21 mouse cellular contexts compared by ENCODE assay signal in genomic region chr1:135443506-135443905, GRCm38 (mm10). TPM values are rescaled to one million over a fixed set of nuclear protein-coding genes. Genes with fewer than 3 reads are reported as not detected.
DNase-seq lines count a peak whose midpoint lies in the region; ATAC-seq lines count a peak whose summit lies in the region.
"Had no signal": no experiment of that assay in that cellular context is flagged by ENCODE, and none has a peak within 500 bp of the region (broad histone marks: within the 10 kb centered on the region; RNA-seq: fewer than 3 reads in every experiment).

No protein-coding gene starts in this region.

- no peaks in the 10 kb centered on the region for H3K9me3 ChIP-seq in heart, embryonic 12.5 days (replicated peaks)
- H3K9me3 ChIP-seq in midbrain, embryonic 11.5 days (ENCODE audit: control insufficient read depth, low read length), result no peaks in the 10 kb centered on the region
- no peaks in the 10 kb centered on the region for H3K9me3 ChIP-seq in midbrain, embryonic 16.5 days (replicated peaks; ENCODE audit: control insufficient read depth, low read length, poor library complexity, severe bottlenecking)
- H3K9me3 ChIP-seq: G1E had no signal

- intact Hi-C loops in heart, postnatal 10 days (cut with DNase I), result no loop called here
- intact Hi-C loops in heart, postnatal 25 days (cut with DNase I), result no loop called here

- H3K27me3 ChIP-seq in heart, embryonic 12.5 days (replicated peaks), result no peaks in the 10 kb centered on the region
- H3K27me3 ChIP-seq in midbrain, embryonic 11.5 days (ENCODE audit: control insufficient read depth, insufficient read depth, low read length), result no peaks in the 10 kb centered on the region
- H3K27me3 ChIP-seq in midbrain, embryonic 16.5 days (ENCODE audit: control insufficient read depth, insufficient read depth, low read depth, low read length), result no peaks in the 10 kb centered on the region
- H3K27me3 ChIP-seq: CH12.LX, Patski had no signal

- no peak overlapping the region for H3K4me2 ChIP-seq in heart, embryonic 12.5 days
- H3K4me2 ChIP-seq in midbrain, embryonic 11.5 days, result no peak overlapping the region
- H3K4me2 ChIP-seq in midbrain, embryonic 16.5 days (ENCODE audit: low read length), result no peak overlapping the region

- WGBS in heart, embryonic 12.5 days, result 86% methylated on average over 12 of the region's 12 CpGs
- WGBS in midbrain, embryonic 11.5 days, result 87% methylated on average over 12 of the region's 12 CpGs
- 88% methylated on average over 12 of the region's 12 CpGs for WGBS in midbrain, embryonic 16.5 days

- no peaks in the 10 kb centered on the region for H3K4me1 ChIP-seq in heart, embryonic 12.5 days (replicated peaks)
- H3K4me1 ChIP-seq in midbrain, embryonic 11.5 days (ENCODE audit: control insufficient read depth, insufficient read depth, low read length), result no peaks in the 10 kb centered on the region
- H3K4me1 ChIP-seq in midbrain, embryonic 16.5 days (ENCODE audit: control insufficient read depth, insufficient read depth, low read length), result no peaks in the 10 kb centered on the region

- peaks cover 80% of the 10 kb centered on the region for H3K36me3 ChIP-seq in heart, embryonic 12.5 days
- peaks cover 9% of the 10 kb centered on the region for H3K36me3 ChIP-seq in midbrain, embryonic 11.5 days (ENCODE audit: control insufficient read depth, insufficient read depth, low read length)
- H3K36me3 ChIP-seq in midbrain, embryonic 16.5 days (ENCODE audit: control insufficient read depth, insufficient read depth, low read length), result peaks cover 37% of the 10 kb centered on the region
- H3K36me3 ChIP-seq: G1E had no signal

- H3K27ac ChIP-seq in heart, embryonic 12.5 days (ENCODE audit: poor library complexity, severe bottlenecking), result no peak overlapping the region
- no peak overlapping the region for H3K27ac ChIP-seq in midbrain, embryonic 11.5 days (ENCODE audit: low read depth, low read length)
- H3K27ac ChIP-seq in midbrain, embryonic 16.5 days (ENCODE audit: low read length), result no peak overlapping the region

- H3K9ac ChIP-seq in heart, embryonic 12.5 days, result no peak overlapping the region
- H3K9ac ChIP-seq in midbrain, embryonic 11.5 days (ENCODE audit: low read length), result no peak overlapping the region
- H3K9ac ChIP-seq in midbrain, embryonic 16.5 days (ENCODE audit: low read depth, low read length), result no peak overlapping the region

- H3K4me3 ChIP-seq in heart, embryonic 12.5 days, result no peak overlapping the region
- H3K4me3 ChIP-seq in midbrain, embryonic 11.5 days (ENCODE audit: low read depth, low read length), result no peak overlapping the region
- no peak overlapping the region for H3K4me3 ChIP-seq in midbrain, embryonic 16.5 days (ENCODE audit: low read depth, low read length)

- peak; percentile 87 for DNase-seq in heart, adult 11 months
- peak; percentile 20 to 30 for DNase-seq in heart, postnatal 10 days
- DNase-seq in heart, postnatal 25 days (ENCODE audit: low spot score), result no peak
- peak; percentile 60 for DNase-seq in midbrain, embryonic 11.5 days (ENCODE audit: low spot score, missing footprints)
- DNase-seq: adrenal gland, adult 2 months; adrenal gland, adult 8-10 months; adrenal gland, postnatal 10 days; adrenal gland, postnatal 14 days; adrenal gland, postnatal 25 days; adrenal gland, postnatal 36 days; B cell, adult 2 months; cerebellum, adult 11 months; cerebellum, adult 11-12 months; cerebellum, adult 18-20 months had no signal

- ATAC-seq in heart, embryonic 12.5 days (ENCODE audit: insufficient number of reproducible peaks, low FRiP score), result no peak
- no peak for ATAC-seq in midbrain, embryonic 11.5 days (ENCODE audit: low FRiP score)
- ATAC-seq in midbrain, embryonic 16.5 days, result no peak
- ATAC-seq: activated CD4-positive, CD25-positive, alpha-beta regulatory T cell, adult 4 months; CD4-positive, CD25-positive, alpha-beta regulatory T cell, adult 4 months; Patski had no signal

RNA-seq across cellular contexts. Expression of gene Ipo9, which starts 13.2 kb away (rescaled TPM):
- polyA plus RNA-seq in heart, embryonic 12.5 days (2016; fragmentation: Nextera tagmentation; extraction: Ambion mirVana), result 106 and 107 TPM in 2 replicates
- total RNA-seq in heart, postnatal 10 days (2021), result 10 to 100 TPM; 71.1 to 71.3 TPM
- 10 to 100 TPM; 32.2 to 36.0 TPM for total RNA-seq in heart, postnatal 25 days (2021)
- 167 and 188 TPM in 2 replicates for polyA plus RNA-seq in midbrain, embryonic 11.5 days (2014; fragmentation: Nextera tagmentation; extraction: Ambion mirVana)
- 111 and 112 TPM in 2 replicates for polyA plus RNA-seq in midbrain, embryonic 16.5 days (2015; fragmentation: Nextera tagmentation; extraction: Ambion mirVana)
